Mouse (Mus musculus) heart, adult 18-20 months (tissue): Measurements from ENCODE around the gene Olfr821. TPM values are rescaled to one million over a fixed set of nuclear protein-coding genes. Genes with fewer than 3 reads are reported as not detected.
"Not testable (repeated sequence)": the region's sequence is repeated elsewhere in the genome, so short reads cannot be mapped to it uniquely, and the experiment has no call there.

Experiments used
- DNase-seq, 2 experiments: peaks; one replicate each; pipeline ENCODE4 v3.0.0; 2021 to 2022; ENCODE audit warnings: mixed read lengths in 1 of 2
- long read RNA-seq, 2 experiments: library from polyadenylated mRNA; stranded (forward); transcript quantifications; one replicate each; pipeline ENCODE4 v2.0.0; 2021
- total RNA-seq, 2 experiments: library from RNA; stranded (reverse); gene quantifications; 2 replicates each; pipeline ENCODE4 v1.2.3; 2021

Olfr821 gene
- total RNA-seq = not detected
- long read RNA-seq, experiment 1 = 0 reads
- long read RNA-seq, experiment 2 = 0 reads

DNA sequence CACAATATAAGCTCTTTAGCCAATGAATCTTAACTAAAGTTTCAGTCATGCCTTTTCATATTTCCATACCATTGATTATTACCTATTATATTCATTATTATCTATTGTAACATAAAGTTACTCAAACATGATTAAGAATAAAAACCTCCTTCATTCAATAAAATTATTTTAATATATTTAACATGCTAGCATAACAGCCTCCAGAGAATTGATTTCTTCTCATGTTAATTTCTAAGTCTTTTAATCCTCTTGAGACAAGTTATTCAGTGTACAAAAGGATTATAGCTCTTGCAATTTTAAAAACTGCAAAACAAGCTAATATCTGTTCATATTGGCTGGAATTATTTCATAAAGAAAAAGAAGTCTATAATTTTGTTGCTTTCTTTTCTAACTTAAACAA, at the start of gene Olfr821:
Gene Olfr821, plus strand, starts transcription at position 301 of the 400 bp plus-strand sequence.
- DNase-seq = no peak

DNA sequence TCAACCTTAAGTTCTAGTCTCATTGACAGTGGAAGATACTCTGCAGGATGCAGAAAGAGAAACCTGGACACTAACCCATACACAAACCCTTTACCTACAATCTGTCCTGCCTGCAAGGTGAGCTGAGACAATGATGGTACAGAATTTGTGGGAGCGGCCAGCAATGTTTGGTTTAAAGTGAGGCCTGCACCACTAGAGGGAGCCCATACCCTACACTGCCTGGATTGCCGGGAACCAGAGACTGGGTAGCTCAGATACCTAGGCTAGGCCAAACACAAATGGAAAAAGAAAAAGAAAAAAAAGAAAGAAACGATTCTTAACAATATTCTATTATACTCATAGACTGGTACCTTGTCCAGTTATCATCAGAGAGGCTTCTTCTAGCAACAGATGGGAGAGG, 48.3 kb upstream of the Olfr821 start:
- DNase-seq = not testable (repeated sequence)

DNA sequence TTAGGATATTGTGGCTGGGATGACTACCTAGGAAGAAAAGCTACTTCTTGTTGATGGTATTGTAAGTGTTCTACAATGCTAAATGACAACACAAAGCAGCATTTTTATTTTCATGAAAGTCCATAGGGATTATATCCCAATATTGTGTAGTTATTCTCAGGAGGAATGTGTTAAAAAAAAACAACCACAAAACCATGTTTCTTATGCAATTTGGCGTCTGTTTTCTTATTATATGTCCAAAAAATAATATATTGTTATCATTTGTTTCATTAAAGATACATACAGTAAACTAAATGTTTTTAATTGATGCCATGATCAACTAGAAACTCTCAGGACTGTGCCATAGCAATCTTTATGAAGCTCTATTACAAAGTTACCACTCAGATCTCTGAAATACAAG, 45.2 kb upstream of the Olfr821 start, which contains the start of gene Gm10310:
Gene Gm10310, minus strand, starts transcription at position 101 of the 400 bp plus-strand sequence.
- DNase-seq = not testable (repeated sequence)

DNA sequence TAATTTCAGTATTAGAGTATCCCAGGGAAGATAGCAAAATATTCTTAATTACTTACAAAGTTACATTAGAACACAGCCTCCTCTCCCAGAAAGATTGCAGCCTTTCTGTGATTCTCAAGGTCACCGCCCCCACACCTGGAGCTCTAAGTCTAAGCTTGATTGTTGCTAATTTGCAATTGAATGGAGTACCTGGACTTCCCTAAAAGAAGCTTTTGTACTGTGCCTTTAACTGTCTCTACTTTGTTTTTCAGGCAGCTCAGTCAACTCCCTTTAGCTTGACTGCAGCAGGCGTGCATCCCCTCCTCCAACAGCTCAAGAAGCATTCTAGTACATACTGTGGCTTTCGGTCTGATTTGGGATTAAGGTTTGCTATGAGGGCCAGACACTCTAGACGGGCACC, 26.0 kb upstream of the Olfr821 start:
- DNase-seq = not testable (repeated sequence)

DNA sequence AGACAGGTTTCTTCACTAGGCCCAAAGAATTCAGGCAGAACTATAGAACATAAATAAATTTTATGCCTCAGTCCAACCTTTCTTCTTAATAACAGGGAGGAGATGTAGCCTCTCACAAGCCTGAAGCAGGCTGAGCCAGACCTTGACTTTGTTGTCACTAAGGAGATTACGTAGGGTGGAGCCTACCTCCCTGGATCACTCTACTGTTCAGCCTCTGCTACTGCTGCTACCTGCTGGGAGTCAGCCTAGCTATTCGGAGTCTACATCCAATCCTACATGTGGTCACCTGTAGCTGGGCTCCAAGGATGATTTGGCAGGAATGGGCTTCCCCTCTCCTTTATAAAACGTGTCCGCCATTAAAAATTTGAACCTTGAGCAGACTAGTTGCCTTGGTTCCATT, 24.8 kb upstream of the Olfr821 start:
- DNase-seq = not testable (repeated sequence)

DNA sequence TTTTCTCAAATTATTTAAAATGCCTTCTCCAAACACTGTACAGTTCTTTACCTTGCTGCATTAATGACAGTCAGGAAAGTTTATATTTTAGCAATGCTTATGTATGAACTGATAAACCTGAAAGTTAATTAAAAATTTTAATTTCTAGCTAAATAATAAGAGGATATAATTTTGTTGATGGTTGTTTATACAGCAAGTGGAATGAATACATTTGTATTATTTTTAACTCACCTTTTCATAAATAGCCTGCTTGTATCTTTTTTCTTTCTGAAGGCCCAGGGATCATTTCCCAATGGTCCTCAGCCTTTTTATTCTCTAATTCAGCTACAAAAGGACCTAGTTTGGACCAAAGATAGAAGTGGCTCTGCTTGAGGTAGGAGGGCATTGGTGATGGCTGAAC, 17.8 kb upstream of the Olfr821 start, which contains the start of gene Olfr820:
Gene Olfr820, plus strand, starts transcription at position 301 of the 400 bp plus-strand sequence.
- DNase-seq = no peak

DNA sequence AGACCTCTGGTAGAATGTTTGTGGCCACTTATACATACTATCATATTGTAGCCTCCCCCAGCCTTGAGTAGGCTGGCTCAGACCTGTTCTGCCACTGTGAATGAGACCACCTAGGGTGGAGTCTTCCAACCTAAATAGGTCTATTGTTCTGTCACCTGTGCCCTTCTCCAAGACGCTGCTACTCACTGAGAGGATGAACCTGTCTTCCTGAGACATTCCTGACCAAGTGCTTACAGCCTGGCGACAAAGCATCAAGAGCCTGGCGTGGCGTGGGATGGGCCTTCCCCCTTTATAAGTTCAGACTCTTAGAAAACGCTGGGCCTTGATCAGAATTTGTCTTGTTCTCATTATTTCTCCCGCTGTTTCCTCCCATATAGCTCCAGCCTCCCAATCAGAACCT, 6.9 kb downstream of the Olfr821 start:
- DNase-seq = no peak

DNA sequence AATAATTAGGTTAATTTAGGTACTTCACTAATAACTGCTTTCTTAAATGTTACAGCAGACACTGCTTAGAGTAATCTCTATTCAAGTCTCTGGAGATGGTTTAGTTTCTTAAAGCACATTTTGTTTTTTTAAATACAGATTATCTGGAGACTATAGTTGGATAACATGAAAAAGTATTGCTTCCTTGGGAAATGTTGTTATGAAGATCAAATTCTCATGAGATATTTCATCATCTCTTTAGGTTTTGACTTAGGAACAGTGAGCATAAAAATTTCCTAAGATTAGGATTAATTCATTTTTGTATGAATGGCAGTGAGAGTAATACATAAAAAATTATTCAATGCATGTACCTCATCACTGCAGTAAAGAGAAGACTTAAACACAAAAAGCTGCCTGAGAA, 40.8 kb downstream of the Olfr821 start, which contains the start of gene Olfr822:
Gene Olfr822, plus strand, starts transcription at position 301 of the 400 bp plus-strand sequence.
- DNase-seq = no peak

Other genes with a start within 250 kb of the Olfr821 start
- not detected for gene Olfr810, start 235.4 kb upstream of the Olfr821 start, total RNA-seq
- not detected for gene Olfr811, start 226.0 kb upstream of the Olfr821 start, total RNA-seq
- not detected for gene Olfr812, start 184.3 kb upstream of the Olfr821 start, total RNA-seq
- not detected for gene Olfr813, start 175.0 kb upstream of the Olfr821 start, total RNA-seq
- gene Olfr814, start 150.5 kb upstream of the Olfr821 start, total RNA-seq = not detected
- not detected for gene Olfr815, start 124.5 kb upstream of the Olfr821 start, total RNA-seq
- not detected for gene Olfr816, start 114.8 kb upstream of the Olfr821 start, total RNA-seq
- gene Olfr818, start 81.2 kb upstream of the Olfr821 start, total RNA-seq = not detected
- not detected for gene Olfr819, start 63.1 kb upstream of the Olfr821 start, total RNA-seq
- gene Olfr247, start 54.2 kb upstream of the Olfr821 start, total RNA-seq = not detected
- not detected for gene Gm10310, start 45.3 kb upstream of the Olfr821 start, total RNA-seq
- not detected for gene Olfr820, start 17.7 kb upstream of the Olfr821 start, total RNA-seq
- not detected for gene Olfr822, start 40.9 kb downstream of the Olfr821 start, total RNA-seq
- not detected for gene Olfr823, start 85.0 kb downstream of the Olfr821 start, total RNA-seq
- not detected for gene Olfr824, start 99.7 kb downstream of the Olfr821 start, total RNA-seq
- not detected for gene Olfr825, start 136.4 kb downstream of the Olfr821 start, total RNA-seq
- not detected for gene Olfr826, start 153.8 kb downstream of the Olfr821 start, total RNA-seq
- gene Olfr827, start 184.1 kb downstream of the Olfr821 start, total RNA-seq = not detected
- gene Neurod4, start 249.9 kb downstream of the Olfr821 start, total RNA-seq = not detected